Mouse (Mus musculus): Measurements from ENCODE around the gene Gjc1. TPM values are rescaled to one million over a fixed set of nuclear protein-coding genes. Genes with fewer than 3 reads are reported as not detected.

Gjc1 gene
- polyA plus RNA-seq, 1 experiment from 2014 or later: 16.1 TPM

DNA sequence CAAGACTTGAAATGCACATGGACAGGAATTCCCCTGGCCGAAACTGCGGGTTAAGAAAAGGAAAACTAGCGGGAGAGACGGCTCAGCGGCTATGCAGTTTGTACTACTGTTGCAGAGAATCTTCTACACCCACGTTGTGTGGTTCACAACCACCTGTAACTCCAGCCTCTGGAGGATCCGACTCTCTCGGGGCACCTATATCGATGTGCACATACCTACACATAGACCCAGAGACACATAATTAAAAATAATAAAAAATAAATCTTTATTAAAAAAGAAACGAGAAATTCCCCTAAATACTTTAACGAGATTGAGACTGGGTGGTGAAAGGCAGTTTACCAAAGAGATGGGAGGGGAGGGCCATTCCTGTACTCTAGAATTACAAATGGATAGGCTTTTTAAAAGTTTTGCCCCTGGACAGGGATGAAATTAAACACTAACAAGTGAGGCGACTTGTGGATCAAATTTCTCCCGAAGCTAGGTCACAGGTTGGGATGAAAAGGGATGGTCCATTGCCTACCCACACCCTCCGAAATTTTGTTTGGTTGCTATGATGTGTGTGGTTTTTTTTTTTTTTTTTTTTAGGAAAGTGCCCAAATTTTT lies 384 bp upstream of the Gjc1 start:
- no peaks in the 10 kb centered on the region for H3K36me3 ChIP-seq (ENCODE audit: control insufficient read depth, insufficient read depth)
- no peak for TF ChIP-seq CTCF (IDR thresholded peaks at IDR 0.05; ENCODE audit: low read depth)
- H3K4me1 ChIP-seq (replicated peaks; ENCODE audit: control insufficient read depth, insufficient read depth, low read length): no peaks in the 10 kb centered on the region
- H3K9ac ChIP-seq (ENCODE audit: low read depth, low read length): no peak overlapping the region
- H3K4me2 ChIP-seq (replicated peaks; ENCODE audit: low read depth): peak overlapping the region; percentile 77
- H3K4me3 ChIP-seq (ENCODE audit: low read depth, low read length): peak overlapping the region; percentile 70
- no peak for ATAC-seq
- peaks cover 40% of the 10 kb centered on the region for H3K27me3 ChIP-seq (replicated peaks; ENCODE audit: control insufficient read depth, insufficient read depth, low read length)
- no peaks in the 10 kb centered on the region for H3K9me3 ChIP-seq (ENCODE audit: control insufficient read depth)
- 11% methylated on average over 14 of the region's 14 CpGs for WGBS
- H3K27ac ChIP-seq (ENCODE audit: low read depth, low read length): peak overlapping the region; percentile 88

DNA sequence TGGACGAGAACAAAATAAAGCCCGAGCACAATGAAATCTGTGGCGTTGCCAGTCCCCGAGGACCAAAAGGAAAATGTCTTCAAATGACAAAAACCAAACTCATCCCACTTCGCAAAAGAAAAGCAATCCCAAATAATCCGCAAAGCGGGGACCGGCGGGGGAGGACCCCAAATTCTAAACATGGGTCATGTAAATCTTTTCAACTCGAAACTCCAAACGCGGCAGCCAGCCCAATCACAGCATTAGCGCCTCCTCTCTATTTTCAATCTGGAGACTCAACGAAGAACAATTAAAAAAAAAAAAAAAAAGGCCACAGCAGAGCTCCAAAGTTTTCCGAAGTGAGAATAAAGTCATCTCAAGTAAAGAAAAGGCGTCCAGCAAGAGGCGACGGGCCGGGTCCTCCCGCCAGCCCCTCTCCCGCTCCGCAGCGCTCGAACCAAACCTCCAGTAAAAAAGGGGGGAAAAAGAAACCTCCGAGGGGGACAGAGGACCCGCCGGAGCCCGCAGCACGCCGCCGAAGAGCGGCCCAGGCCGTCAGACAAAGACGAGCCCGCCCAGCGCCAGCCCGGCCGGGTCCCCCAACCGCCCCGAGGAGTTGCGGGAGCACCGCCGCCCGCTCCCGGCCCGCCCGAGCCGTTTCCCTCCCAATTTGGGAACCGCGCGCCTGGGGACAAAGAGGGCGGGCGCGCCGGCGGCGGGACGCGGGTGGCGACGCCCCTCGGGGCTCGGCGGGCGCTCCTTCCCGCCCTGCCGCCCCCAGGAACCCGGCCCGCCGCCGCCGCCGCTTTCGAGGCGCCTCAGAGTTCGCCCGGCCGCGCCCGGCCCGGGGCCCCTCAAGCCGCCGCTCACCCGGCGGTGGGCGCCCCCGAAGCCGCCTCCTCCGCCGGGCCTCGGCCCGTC lies 1.1 kb downstream of the Gjc1 start:
- Histone ChIP-seq H3K4me2 (replicated peaks; ENCODE audit: low read depth) (peak overlapping the region; percentile 77), H3K27ac (ENCODE audit: low read depth, low read length) (peak overlapping the region; percentile 88), H3K36me3 (ENCODE audit: control insufficient read depth, insufficient read depth) (no peaks in the 10 kb centered on the region), H3K4me3 (ENCODE audit: low read depth, low read length) (peak overlapping the region; percentile 70), H3K27me3 (replicated peaks; ENCODE audit: control insufficient read depth, insufficient read depth, low read length) (peaks cover 40% of the 10 kb centered on the region), H3K4me1 (replicated peaks; ENCODE audit: control insufficient read depth, insufficient read depth, low read length) (no peaks in the 10 kb centered on the region), H3K9ac (ENCODE audit: low read depth, low read length) (peak overlapping the region; percentile 73), H3K9me3 (ENCODE audit: control insufficient read depth) (no peaks in the 10 kb centered on the region)
- peak; percentile 43 for ATAC-seq
- under 1% methylated on average over 54 of the region's 92 CpGs for WGBS
- no peak for TF ChIP-seq CTCF (IDR thresholded peaks at IDR 0.05; ENCODE audit: low read depth)

DNA sequence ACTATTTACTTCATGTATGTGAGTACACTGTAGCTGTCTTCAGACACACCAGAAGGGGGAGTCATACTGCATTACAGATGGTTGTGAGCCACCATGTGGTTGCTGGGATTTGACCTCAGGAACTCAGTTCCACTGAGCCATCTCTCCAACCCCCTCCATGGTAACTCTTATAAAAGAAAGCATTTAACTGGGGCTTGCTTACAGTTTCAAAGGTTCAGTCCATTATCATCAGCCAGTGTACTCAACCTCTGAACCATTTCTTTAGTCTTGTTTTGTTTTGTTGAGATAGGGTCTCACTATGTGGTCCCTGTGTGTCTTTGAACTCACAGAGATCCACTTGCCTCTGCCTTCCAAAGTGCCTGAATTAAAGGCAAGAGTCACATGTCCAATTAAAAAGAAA lies 4.6 kb downstream of the Gjc1 start:
- H3K4me1 ChIP-seq (replicated peaks; ENCODE audit: control insufficient read depth, insufficient read depth, low read length): no peaks in the 10 kb centered on the region
- H3K27ac ChIP-seq (ENCODE audit: low read depth, low read length): no peak overlapping the region
- H3K36me3 ChIP-seq (ENCODE audit: control insufficient read depth, insufficient read depth): no peaks in the 10 kb centered on the region
- H3K27me3 ChIP-seq (replicated peaks; ENCODE audit: control insufficient read depth, insufficient read depth, low read length): peaks cover 22% of the 10 kb centered on the region
- H3K9me3 ChIP-seq (ENCODE audit: control insufficient read depth): no peaks in the 10 kb centered on the region
- no peak overlapping the region for H3K4me2 ChIP-seq (replicated peaks; ENCODE audit: low read depth)
- peak; percentile 7; the same call in 1 of the 2 replicates for TF ChIP-seq CTCF (IDR thresholded peaks at IDR 0.05; ENCODE audit: low read depth)
- no peak overlapping the region for H3K9ac ChIP-seq (ENCODE audit: low read depth, low read length)
- H3K4me3 ChIP-seq (ENCODE audit: low read depth, low read length): no peak overlapping the region
- no peak for ATAC-seq

DNA sequence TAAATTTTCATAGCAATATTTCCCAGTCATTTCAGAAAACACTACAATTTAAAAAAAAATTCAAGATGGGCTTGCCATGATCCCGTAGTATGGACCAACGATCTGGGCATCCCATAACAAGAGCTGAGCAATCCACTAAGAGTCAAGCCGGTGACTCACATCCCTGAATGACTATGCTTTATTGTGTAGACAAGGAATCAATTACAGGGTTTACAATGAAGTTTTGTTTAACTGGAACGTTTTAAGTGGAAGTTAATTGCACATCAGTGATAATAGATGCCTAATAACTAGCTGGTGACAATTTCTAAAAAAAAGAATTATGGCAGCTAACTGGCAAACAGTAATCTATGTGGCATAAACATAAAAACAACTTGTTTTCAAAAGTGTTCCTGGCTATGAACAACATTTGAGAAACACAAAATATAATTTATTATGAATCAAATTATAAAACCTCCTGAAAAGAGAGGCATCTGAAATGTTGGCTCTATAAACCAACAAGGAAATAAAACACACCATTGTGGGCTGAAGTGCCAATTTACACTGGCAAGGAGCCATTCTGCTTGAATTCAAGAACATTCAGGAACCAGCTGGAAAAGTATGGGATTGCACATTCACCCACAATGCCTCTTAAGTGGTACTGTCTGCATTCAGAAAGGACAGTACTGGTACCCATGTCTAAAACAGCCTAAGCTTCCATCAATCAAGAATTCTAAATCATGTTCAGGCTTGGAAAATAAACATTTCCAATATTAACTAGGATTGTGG lies 8.6 kb downstream of the Gjc1 start:
- H3K27ac ChIP-seq (ENCODE audit: low read depth, low read length): no peak overlapping the region
- H3K4me1 ChIP-seq (replicated peaks; ENCODE audit: control insufficient read depth, insufficient read depth, low read length): no peaks in the 10 kb centered on the region
- WGBS: 36% methylated on average over 4 of the region's 4 CpGs
- TF ChIP-seq CTCF (IDR thresholded peaks at IDR 0.05; ENCODE audit: low read depth): no peak
- H3K9me3 ChIP-seq (ENCODE audit: control insufficient read depth): no peaks in the 10 kb centered on the region
- no peaks in the 10 kb centered on the region for H3K27me3 ChIP-seq (replicated peaks; ENCODE audit: control insufficient read depth, insufficient read depth, low read length)
- H3K4me2 ChIP-seq (replicated peaks; ENCODE audit: low read depth): no peak overlapping the region
- no peaks in the 10 kb centered on the region for H3K36me3 ChIP-seq (ENCODE audit: control insufficient read depth, insufficient read depth)
- no peak overlapping the region for H3K4me3 ChIP-seq (ENCODE audit: low read depth, low read length)
- H3K9ac ChIP-seq (ENCODE audit: low read depth, low read length): no peak overlapping the region
- ATAC-seq: no peak

DNA sequence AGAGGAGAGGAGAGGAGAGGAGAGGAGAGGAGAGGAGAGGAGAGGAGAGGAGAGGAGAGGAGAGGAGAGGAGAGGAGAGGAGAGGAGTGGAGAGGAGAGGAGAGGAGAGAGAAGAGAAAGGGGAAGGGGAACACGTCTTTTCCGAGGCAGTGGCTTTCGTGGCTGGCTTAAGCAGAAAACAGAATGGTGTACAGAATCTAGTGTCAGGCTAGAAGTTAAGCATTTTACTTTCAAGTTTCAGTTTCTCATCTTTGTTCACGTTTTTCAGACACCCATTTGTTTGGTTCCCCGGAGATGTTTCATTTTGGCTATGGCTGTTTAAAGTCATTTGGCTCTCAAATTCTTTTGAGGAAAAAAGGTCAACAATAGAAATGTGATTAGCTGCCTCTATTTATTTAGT lies 11.3 kb downstream of the Gjc1 start:
- 64% methylated on average over 5 of the region's 5 CpGs for WGBS
- no peak for TF ChIP-seq CTCF (IDR thresholded peaks at IDR 0.05; ENCODE audit: low read depth)
- Histone ChIP-seq H3K27ac (ENCODE audit: low read depth, low read length) (no peak overlapping the region), H3K9me3 (ENCODE audit: control insufficient read depth) (no peaks in the 10 kb centered on the region), H3K36me3 (ENCODE audit: control insufficient read depth, insufficient read depth) (no peaks in the 10 kb centered on the region), H3K4me1 (replicated peaks; ENCODE audit: control insufficient read depth, insufficient read depth, low read length) (no peaks in the 10 kb centered on the region), H3K4me2 (replicated peaks; ENCODE audit: low read depth) (no peak overlapping the region), H3K9ac (ENCODE audit: low read depth, low read length) (no peak overlapping the region), H3K27me3 (replicated peaks; ENCODE audit: control insufficient read depth, insufficient read depth, low read length) (no peaks in the 10 kb centered on the region), H3K4me3 (ENCODE audit: low read depth, low read length) (no peak overlapping the region)
- no peak for ATAC-seq

DNA sequence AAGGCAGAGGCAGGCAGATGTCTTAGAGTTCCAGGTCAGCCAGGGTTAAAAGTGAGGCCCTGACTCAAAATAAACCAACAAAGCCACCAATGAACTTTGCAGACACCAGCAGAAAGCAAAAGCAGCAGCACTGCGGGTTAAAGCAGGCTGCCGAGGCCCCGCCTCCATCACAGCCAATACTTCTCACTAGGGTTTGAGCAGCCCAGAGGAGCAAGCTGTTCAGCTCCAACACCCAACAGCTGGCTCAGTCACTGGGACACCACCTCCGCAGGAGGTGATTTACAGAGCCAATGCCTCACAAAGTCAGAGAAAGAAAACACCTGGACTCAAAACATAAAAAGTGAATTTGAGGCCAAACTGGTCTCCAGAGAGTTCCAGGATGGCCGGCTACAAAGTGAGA lies 16.0 kb downstream of the Gjc1 start:
- Histone ChIP-seq H3K27ac (ENCODE audit: low read depth, low read length) (no peak overlapping the region), H3K36me3 (ENCODE audit: control insufficient read depth, insufficient read depth) (no peaks in the 10 kb centered on the region), H3K4me3 (ENCODE audit: low read depth, low read length) (no peak overlapping the region), H3K27me3 (replicated peaks; ENCODE audit: control insufficient read depth, insufficient read depth, low read length) (no peaks in the 10 kb centered on the region), H3K9me3 (ENCODE audit: control insufficient read depth) (no peaks in the 10 kb centered on the region), H3K4me1 (replicated peaks; ENCODE audit: control insufficient read depth, insufficient read depth, low read length) (no peaks in the 10 kb centered on the region), H3K9ac (ENCODE audit: low read depth, low read length) (no peak overlapping the region), H3K4me2 (replicated peaks; ENCODE audit: low read depth) (no peak overlapping the region)
- ATAC-seq: no peak
- 73% methylated on average over 5 of the region's 5 CpGs for WGBS
- no peak for TF ChIP-seq CTCF (IDR thresholded peaks at IDR 0.05; ENCODE audit: low read depth)
